Mouse (Mus musculus) gastrocnemius, adult 18-20 months (tissue): ENCODE measurements around the gene Stom. TPM values are rescaled to one million over a fixed set of nuclear protein-coding genes. Genes with fewer than 3 reads are reported as not detected.

Experiments used
- DNase-seq: peaks from one replicate; pipeline ENCODE4 v3.0.0; 2021; ENCODE audit warnings: low spot score
- total RNA-seq, 2 experiments: library from RNA; stranded (reverse); gene quantifications; 2 replicates each; pipeline ENCODE4 v1.2.3; 2021

Gene Stom
- total RNA-seq, 2 experiments from 2014 or later: 33.3 to 33.7 TPM

DNA sequence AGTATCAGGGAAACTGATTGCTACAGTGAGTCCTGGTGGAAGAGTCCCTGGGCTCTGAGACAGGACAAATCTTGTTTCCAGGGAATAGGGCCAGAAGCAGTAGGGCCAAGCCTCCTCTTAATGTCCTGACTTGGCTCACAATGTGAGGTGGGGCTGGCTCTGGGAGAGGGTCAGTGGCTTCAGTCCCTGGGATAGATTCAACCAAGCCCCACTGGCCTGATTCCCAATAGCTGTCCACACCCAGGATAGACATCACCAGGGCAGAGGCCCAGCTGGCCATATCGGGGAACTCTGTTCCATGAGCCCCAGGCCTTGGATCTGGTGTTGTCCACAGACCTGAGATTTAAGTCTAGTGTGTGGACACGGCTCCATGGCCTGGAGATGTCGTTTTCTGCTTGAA is 59.1 kb downstream of the Stom start:
- peak; percentile 97 for DNase-seq

DNA sequence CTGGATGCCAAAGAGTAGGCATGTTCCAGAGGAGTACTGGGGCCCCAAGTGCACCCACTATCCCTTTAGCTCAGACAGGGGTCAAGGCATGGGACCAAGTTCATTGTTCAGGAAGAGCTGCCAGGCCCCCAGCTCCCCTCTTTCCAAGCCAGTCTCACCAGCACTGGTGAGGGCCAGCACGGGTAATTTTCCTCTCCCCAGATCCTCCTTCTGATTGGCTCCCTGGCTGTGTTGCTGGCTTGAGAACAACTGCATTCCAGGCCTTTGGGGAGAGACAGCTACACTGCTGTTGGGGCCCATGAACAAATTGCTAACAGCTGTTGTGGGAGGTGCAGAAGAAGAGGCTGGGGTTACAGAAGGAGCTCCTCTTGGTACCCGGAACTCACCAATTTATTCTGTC is 63.2 kb downstream of the Stom start:
- DNase-seq: peak; percentile 81

DNA sequence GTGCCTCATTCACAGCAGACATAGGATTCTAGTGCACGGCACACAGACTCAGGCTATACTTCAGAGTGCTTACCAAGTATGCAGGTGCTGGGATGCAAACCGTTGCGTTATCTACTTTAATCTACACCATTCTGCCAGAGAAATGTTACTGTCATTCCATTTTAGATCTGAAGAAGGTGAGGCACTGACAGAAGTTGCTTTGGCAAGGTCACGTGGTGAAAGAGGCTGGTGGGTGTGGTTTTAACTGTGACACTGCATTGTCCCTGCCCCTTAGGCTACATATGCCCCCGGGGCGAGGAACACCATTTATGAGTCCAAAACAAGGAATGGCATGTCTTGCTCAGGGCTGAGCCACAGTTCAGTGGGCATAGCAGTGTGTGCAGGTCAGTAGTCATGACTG is 63.9 kb downstream of the Stom start:
- DNase-seq: no peak

DNA sequence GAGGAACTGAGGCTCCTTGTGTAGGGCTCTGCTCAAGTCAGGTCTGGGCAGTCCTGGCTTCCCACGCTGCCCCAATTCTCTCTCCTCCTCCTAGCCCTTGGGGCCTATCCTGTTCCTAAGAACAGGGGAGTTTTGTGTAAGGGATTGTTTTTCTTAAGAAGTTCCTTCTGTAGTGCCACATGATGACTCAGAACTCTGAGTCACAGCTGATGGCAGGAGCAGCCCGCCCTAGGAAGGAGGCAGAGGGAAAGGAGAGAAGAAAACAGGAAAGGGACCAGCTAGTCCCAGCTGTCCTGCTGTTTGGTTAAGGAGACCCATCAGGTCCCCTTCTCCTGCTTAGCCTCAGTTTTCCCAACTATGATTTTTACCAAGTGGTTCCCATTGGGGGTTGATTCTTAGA is 65.0 kb downstream of the Stom start:
- DNase-seq: peak; percentile 65

DNA sequence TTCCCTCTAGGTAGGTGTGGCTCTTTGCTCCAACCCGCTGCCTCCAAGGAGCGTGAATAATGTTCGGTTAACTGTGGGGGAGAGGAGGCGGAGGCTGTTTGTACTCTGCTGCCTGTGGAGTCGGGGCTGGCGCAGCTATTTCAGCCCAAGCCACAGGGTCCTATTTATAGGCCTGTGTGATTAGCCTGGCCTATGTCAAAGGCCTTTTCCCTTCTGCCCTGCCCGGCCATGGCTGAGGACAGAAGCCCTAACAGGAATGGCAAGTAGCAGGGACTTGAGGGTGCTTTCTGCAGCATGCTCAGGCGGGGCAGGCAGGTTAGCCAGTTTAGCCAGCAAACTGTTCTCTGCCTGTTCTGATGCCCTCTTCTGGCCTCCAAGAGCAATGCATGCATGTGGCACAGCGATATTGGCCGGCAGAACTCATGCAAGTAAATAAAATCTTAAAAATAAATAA is 66.2 kb downstream of the Stom start:
- peak; percentile 61 for DNase-seq

DNA sequence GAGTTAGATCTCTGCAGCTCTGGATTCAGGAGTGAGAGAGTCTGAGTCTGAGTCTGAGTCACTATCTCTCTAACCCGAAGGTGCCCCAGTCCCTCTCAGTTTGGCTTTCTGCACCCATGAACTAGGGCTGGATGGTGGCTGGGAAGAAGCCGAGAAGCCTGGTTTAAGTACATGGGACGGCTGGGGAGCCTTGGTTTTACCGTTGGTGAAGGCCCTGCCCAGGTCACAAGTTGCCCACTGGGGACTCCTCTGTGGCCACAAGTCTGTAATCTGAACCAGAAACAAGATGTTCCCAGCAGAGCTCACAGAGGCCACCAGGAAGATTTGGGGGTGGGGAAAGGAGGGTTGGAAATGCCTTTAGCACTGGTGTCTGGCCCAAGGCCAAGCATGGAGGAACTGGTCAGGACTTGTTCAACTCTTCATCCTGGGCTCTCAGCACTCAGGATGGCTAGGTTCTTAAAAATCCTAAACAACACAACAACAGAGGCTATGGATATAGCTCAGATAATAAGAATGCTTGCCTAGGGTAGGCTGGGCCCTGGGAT is 67.0 kb downstream of the Stom start:
- peak; percentile 68 for DNase-seq

DNA sequence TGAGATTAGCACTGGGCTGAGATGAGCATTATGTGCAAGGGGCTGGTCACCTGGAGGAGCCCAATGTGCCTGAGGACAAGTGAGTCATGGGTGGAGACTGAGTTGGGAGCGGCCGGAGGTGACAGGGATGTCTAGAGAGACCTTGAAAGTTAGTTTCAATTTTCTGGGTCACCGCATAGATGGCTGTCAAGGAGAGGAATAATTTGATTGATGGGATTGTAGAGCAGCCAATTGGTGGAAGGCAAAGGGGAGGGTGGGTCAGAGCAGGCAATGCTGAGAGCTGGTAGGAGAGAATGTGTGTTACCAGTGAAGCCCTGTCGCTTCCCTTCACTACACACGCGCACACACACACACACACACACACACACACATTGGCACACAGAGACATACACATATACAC is 67.6 kb downstream of the Stom start:
- no peak for DNase-seq

DNA sequence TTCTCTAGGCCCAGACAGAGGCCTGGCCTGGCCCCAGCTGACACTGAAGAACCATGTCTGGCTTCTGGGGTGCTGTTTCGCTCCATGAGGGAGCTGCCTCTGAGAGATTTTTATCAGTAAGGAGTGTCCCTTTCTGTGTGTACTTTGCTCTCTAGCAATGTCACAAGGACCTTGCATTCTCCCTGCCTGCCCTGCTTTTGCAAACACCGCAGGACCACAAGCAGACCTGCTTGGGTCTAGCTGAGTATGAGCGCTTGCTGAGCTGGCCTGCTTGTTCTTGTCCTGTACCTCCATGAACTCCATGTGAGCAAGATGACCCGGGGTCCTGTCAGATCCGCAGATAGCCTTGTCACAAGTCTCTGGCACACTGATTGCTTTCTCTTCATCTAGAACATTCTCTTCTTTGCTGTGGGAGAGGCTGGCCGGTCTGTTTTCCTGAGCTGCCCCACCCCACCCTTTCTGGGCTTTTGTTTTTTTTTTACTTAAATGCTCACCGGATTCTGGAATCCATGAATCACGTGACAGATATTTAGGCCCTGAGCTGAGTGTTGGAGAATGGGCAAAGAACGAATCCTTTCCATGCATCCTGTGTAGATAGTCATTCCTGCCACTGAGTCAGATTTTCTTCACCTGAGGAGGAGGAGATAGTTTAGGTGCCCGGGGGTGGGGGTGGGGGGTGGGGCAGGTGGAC is 68.8 kb downstream of the Stom start:
- DNase-seq: no peak

DNA sequence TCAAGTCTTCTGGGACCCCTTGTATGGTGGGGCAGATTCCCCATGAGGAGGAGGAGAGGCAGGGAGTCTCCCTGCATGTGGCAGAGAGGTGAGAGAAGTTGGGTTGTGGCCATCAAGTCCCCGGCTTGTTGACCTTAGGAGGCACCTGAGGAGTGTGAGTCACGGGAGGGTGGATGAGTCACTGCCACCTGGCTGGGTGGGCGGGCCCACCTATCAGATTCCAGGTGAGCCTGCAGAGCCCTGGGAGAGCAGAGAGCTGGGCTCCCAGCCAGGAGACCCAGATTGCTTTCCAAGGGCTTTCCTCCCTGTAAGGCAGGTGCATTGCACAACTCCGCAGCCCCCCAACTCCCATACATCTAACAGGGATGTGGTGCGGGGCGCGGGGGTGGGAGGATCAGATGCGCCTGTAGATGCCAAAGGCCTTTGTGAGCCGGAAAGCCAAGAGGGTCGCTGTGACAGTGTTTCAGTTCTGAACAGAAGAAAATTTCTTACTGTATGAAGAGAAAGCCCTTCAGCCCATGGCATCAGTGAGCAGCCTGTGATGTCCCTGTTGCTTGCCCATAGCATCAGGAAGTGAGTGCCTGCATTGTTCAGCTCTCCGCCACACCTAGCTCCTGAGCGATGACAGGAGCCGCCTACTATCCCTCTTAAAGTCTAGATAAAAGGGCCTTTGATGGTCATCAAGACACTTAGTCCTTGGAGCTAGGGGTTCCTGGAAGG is 69.5 kb downstream of the Stom start:
- DNase-seq: no peak

DNA sequence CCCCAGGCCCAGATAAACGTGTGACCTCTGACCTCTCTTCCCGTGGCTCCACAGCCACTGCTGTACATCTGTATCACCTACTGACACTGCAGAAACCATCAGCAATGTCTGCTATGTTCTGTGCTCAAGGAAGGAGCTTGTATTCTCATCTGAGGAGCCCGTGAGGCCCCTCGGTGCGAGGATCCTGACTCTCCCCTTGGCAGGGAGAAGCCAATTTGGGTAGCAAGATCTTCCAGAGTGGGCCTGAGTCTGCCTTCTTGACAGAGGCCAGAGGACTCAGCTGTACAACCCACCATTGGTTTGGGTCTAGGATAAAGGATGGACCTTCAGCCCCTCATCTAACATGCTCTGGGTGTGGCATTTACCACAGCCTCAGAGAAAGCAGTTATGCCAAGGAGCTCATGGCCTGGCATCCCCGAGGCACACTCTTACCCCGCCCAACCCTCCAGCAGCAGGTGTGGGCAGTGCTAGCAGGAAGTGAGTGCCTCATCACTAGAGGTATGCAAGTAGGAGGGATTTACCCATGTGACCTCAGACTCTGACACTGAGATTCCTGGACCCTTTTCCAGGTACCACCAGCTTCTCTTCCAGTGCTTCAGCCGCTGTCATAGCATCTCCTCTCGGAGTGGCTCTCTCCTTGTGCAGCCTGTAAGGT is 70.4 kb downstream of the Stom start:
- DNase-seq: no peak

DNA sequence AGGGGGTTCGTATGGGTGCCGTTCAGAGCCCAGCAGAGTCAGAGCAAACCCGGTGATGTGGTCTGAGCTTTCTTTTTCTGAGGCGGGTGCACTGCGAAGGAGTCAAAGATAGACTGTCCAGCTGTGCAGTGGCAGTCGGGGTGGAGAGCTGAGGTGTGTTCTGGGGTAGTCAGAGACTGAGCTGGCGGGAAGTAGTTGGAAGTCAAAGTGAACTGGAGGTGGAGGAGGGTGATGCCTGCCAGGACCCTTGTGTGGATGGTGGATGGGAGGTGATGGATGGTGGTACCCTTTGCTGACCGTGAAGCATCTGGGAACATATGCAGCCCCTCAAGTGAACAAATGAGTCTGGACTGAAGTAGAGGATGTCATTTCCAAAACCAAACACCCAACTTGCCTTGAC is 71.0 kb downstream of the Stom start:
- DNase-seq: no peak

DNA sequence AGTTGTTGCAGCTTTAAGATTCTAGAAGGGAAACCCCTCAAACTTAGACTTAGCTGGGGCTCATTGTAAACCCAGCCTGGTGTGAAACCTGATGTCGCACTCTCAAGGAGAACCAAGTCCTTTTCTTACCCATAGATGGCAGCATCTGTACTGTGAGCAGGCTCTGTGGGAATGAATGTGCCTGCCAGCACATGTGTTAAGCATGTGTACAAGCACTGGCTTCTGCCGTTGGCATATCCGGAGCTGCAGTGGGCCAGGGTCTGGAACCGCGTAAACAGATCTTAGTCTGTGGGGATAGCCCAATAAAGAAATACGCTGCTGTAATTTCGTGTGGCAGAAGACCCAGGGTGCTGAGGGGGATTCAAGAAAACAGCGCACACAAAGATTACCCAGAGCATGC is 71.5 kb downstream of the Stom start:
- DNase-seq: peak; percentile 80

DNA sequence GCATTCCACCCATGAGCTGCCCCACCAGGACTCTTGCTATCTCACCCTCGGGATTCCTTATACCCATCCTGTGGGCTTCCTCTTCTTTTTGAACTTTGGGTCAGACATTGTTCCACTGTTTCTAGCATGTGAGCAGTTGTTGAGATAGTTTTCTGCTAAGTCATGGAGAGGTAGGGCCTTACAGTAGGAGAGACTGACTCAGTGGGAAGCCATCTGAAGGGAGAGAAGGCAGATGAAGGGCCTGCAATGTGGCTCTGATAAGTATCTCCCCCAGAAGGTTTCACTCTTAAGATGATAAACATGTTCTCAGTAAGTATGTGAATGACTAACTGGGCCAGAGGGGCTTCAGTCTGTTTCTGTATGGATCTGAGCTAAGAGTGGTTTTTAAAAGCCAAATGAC is 72.7 kb downstream of the Stom start:
- no peak for DNase-seq

Other genes starting within 250 kb of the Stom start
- not detected for gene AI182371, start 235.4 kb downstream of the Stom start, total RNA-seq
- 1 to 10 TPM; 4.3 to 5.4 TPM for gene Cntrl, start 227.5 kb downstream of the Stom start, total RNA-seq
- 10 to 100 TPM; 77.0 to 84.0 TPM for gene Rab14, start 135.9 kb downstream of the Stom start, total RNA-seq
- 100 to 1,000 TPM; 526 to 574 TPM for gene Gsn, start 80.6 kb downstream of the Stom start, total RNA-seq
- not detected for gene 4930568D16Rik, start 30.8 kb upstream of the Stom start, total RNA-seq
- gene 4930402F06Rik, start 60.2 kb upstream of the Stom start, total RNA-seq: not detected
- gene Ggta1, start 126.3 kb upstream of the Stom start, total RNA-seq: 1 to 10 TPM; 5.0 to 6.3 TPM
- gene Dab2ip, start 221.3 kb upstream of the Stom start, total RNA-seq: 10 to 100 TPM; 41.7 to 46.3 TPM